Mouse (Mus musculus) forebrain, embryonic 11.5 days (tissue): ENCODE measurements around the gene Nin. TPM values are rescaled to one million over a fixed set of nuclear protein-coding genes. Genes with fewer than 3 reads are reported as not detected.
"Not testable (repeated sequence)": the region's sequence is repeated elsewhere in the genome, so short reads cannot be mapped to it uniquely, and the experiment has no call there.

ENCODE experiments used
- ATAC-seq: fragments of 200-750 bp; cut with Nextera tagmentation; replicated peaks from 2 replicates; pipeline ENCODE4 v1.8.0; 2017; ENCODE audit warnings: moderate TSS enrichment; ENCODE audit not compliant: low FRiP score
- DNase-seq: peaks from one replicate; pipeline ENCODE4 v3.0.0-alpha.2; 2017; ENCODE audit warnings: low spot score
- H3K27ac ChIP-seq: fragments of 300-500 bp; sonication (generic); 2 replicates; pipeline ENCODE4 v1.5.1; 2014; ENCODE audit warnings: low read depth, low read length
- H3K27me3 ChIP-seq: fragments of 300-500 bp; sonication (generic); 2 replicates; pipeline ENCODE4 v1.6.1; 2014; ENCODE audit warnings: mild to moderate bottlenecking, low read length, mixed read lengths; ENCODE audit not compliant: control insufficient read depth, insufficient read depth
- H3K36me3 ChIP-seq: fragments of 300-500 bp; sonication (generic); 2 replicates; pipeline ENCODE4 v1.6.1; 2014; ENCODE audit warnings: mild to moderate bottlenecking, low read length, moderate library complexity, mixed read lengths; ENCODE audit not compliant: control insufficient read depth, insufficient read depth
- H3K4me1 ChIP-seq: fragments of 300-500 bp; sonication (generic); replicated peaks from 2 replicates; pipeline ENCODE4 v1.6.1; 2014; ENCODE audit warnings: low read length, mixed read lengths; ENCODE audit not compliant: control insufficient read depth, insufficient read depth
- H3K4me2 ChIP-seq: fragments of 300-500 bp; sonication (generic); 2 replicates; pipeline ENCODE4 v1.6.1; 2014; ENCODE audit warnings: low read depth, mild to moderate bottlenecking, low read length, moderate library complexity, mixed read lengths; ENCODE audit not compliant: severe bottlenecking
- H3K4me3 ChIP-seq: fragments of 300-500 bp; sonication (generic); 2 replicates; pipeline ENCODE4 v1.5.1; 2014; ENCODE audit warnings: low read depth, low read length
- H3K9ac ChIP-seq: fragments of 300-500 bp; sonication (generic); 2 replicates; pipeline ENCODE4 v1.6.1; 2014; ENCODE audit warnings: low read length
- H3K9me3 ChIP-seq: fragments of 300-500 bp; sonication (generic); 2 replicates; pipeline ENCODE4 v1.6.1; 2016; ENCODE audit warnings: low read length, mixed read lengths; ENCODE audit not compliant: control insufficient read depth
- WGBS: fragments of 180-500 bp; shearing (Covaris S2); extraction: QIAGEN DNeasy Blood & Tissue Kit; methylation state at CpG from one replicate; pipeline ENCODE4 v1.1.7; 2014; 5-methylcytosine and 5-hydroxymethylcytosine counted together
- polyA plus RNA-seq: library from polyadenylated mRNA; unstranded; fragments of >200 nt; fragmentation: Nextera tagmentation; extraction: Ambion mirVana; gene quantifications from 2 replicates; pipeline ENCODE4 v1.2.1, GENCODE M21; 2014

Gene Nin
- polyA plus RNA-seq, 1 experiment from 2014 or later, result 13.3 TPM

GRCm38 (mm10) chr12:70144637-70145448 is 31.3 kb upstream of the Nin start:
- Histone ChIP-seq H3K4me3 (no peak overlapping the region), H3K4me2 (no peak overlapping the region), H3K36me3 (no peaks in the 10 kb centered on the region), H3K27ac (no peak overlapping the region), H3K9me3 (no peaks in the 10 kb centered on the region), H3K4me1 (peaks cover 2% of the 10 kb centered on the region; the same call in 1 of the 2 replicates), H3K27me3 (no peaks in the 10 kb centered on the region), H3K9ac (no peak overlapping the region)
- ATAC-seq, result 0 out of 2 replicates have a peak, but pooled peaks have one; percentile 55
- WGBS, result 54% methylated on average over 20 of the region's 20 CpGs
- DNase-seq, result peak; percentile 71

GRCm38 (mm10) chr12:70144106-70144587 is 30.6 kb upstream of the Nin start:
- not testable (repeated sequence) for ATAC-seq, H3K27ac ChIP-seq

GRCm38 (mm10) chr12:70140993-70141576 is 27.6 kb upstream of the Nin start:
- H3K27me3 ChIP-seq, result no peaks in the 10 kb centered on the region
- H3K27ac ChIP-seq, result no peak overlapping the region
- H3K9ac ChIP-seq, result no peak overlapping the region
- WGBS, result 90% methylated on average over 5 of the region's 5 CpGs
- no peak overlapping the region for H3K4me3 ChIP-seq
- DNase-seq (no peak), ATAC-seq (no peak)
- H3K4me2 ChIP-seq, result no peak overlapping the region
- no peaks in the 10 kb centered on the region for H3K36me3 ChIP-seq
- H3K9me3 ChIP-seq, result no peaks in the 10 kb centered on the region
- no peaks in the 10 kb centered on the region for H3K4me1 ChIP-seq

More at GRCm38 (mm10) chr12:70144106-70144587, 30.6 kb upstream of the Nin start:
- H3K4me1 ChIP-seq, DNase-seq, H3K4me3 ChIP-seq, H3K9me3 ChIP-seq, H3K4me2 ChIP-seq, H3K27me3 ChIP-seq, H3K36me3 ChIP-seq, H3K9ac ChIP-seq: not testable (repeated sequence)
- 26% methylated on average over 3 of the region's 3 CpGs for WGBS

GRCm38 (mm10) chr12:70140542-70140941 is 27.0 kb upstream of the Nin start:
- Histone ChIP-seq H3K4me1 (no peaks in the 10 kb centered on the region), H3K27me3 (no peaks in the 10 kb centered on the region), H3K9ac (no peak overlapping the region), H3K4me3 (no peak overlapping the region), H3K9me3 (no peaks in the 10 kb centered on the region), H3K4me2 (no peak overlapping the region), H3K36me3 (no peaks in the 10 kb centered on the region), H3K27ac (no peak overlapping the region)
- ATAC-seq (no peak), DNase-seq (no peak)
- WGBS, result 87% methylated on average over 5 of the region's 5 CpGs

GRCm38 (mm10) chr12:70139871-70140270 is 26.4 kb upstream of the Nin start:
- ATAC-seq, result no peak
- WGBS, result 66% methylated on average over 4 of the region's 4 CpGs

GRCm38 (mm10) chr12:70137626-70138025 is 24.1 kb upstream of the Nin start:
- Histone ChIP-seq H3K9ac (no peak overlapping the region), H3K27me3 (no peaks in the 10 kb centered on the region), H3K4me2 (no peak overlapping the region), H3K27ac (no peak overlapping the region), H3K4me1 (no peaks in the 10 kb centered on the region), H3K36me3 (no peaks in the 10 kb centered on the region), H3K4me3 (no peak overlapping the region), H3K9me3 (no peaks in the 10 kb centered on the region)
- DNase-seq (no peak), ATAC-seq (no peak)
- WGBS, result 86% methylated on average over 9 of the region's 9 CpGs

More at GRCm38 (mm10) chr12:70139871-70140270, 26.4 kb upstream of the Nin start:
- Histone ChIP-seq H3K27ac (no peak overlapping the region), H3K36me3 (no peaks in the 10 kb centered on the region), H3K4me2 (no peak overlapping the region), H3K27me3 (no peaks in the 10 kb centered on the region), H3K9ac (no peak overlapping the region), H3K4me1 (no peaks in the 10 kb centered on the region), H3K9me3 (no peaks in the 10 kb centered on the region), H3K4me3 (no peak overlapping the region)
- DNase-seq, result no peak

- Histone ChIP-seq H3K9ac (no peak overlapping the region), H3K4me1 (no peaks in the 10 kb centered on the region), H3K27me3 (no peaks in the 10 kb centered on the region), H3K9me3 (no peaks in the 10 kb centered on the region), H3K36me3 (no peaks in the 10 kb centered on the region), H3K27ac (no peak overlapping the region), H3K4me2 (no peak overlapping the region), H3K4me3 (no peak overlapping the region)
- 82% methylated on average over 4 of the region's 4 CpGs for WGBS
- DNase-seq, result no peak
- ATAC-seq, result no peak
Observed at GRCm38 (mm10) chr12:70137095-70137494, 23.6 kb upstream of the Nin start.

GRCm38 (mm10) chr12:70136185-70136756 is 22.8 kb upstream of the Nin start:
- Histone ChIP-seq H3K9me3 (no peaks in the 10 kb centered on the region), H3K36me3 (no peaks in the 10 kb centered on the region), H3K9ac (no peak overlapping the region), H3K27ac (no peak overlapping the region), H3K27me3 (no peaks in the 10 kb centered on the region), H3K4me3 (no peak overlapping the region), H3K4me2 (no peak overlapping the region), H3K4me1 (no peaks in the 10 kb centered on the region)
- ATAC-seq, result no peak
- DNase-seq, result no peak
- WGBS, result 74% methylated on average over 12 of the region's 12 CpGs
